Mouse (Mus musculus): ENCODE measurements around the gene Qprt. TPM values are rescaled to one million over a fixed set of nuclear protein-coding genes. Genes with fewer than 3 reads are reported as not detected.
"Not testable (repeated sequence)": the region's sequence is repeated elsewhere in the genome, so short reads cannot be mapped to it uniquely, and the experiment has no call there.

The Qprt gene
- polyA plus RNA-seq, 1 experiment from 2014 or later: 0.43 TPM

- Histone ChIP-seq H3K4me2 (ENCODE audit: low read depth, low read length) (peak within 1 kb of the TSS; percentile 48), H3K27ac (ENCODE audit: low read length) (peak within 1 kb of the TSS; percentile 58), H3K27me3 (ENCODE audit: control insufficient read depth, insufficient read depth, low read depth, low read length) (no peaks in the 10 kb centered on the region), H3K36me3 (ENCODE audit: control insufficient read depth, insufficient read depth, low read length) (no peaks in the 10 kb centered on the region), H3K9ac (ENCODE audit: low read length) (peak within 1 kb of the TSS; percentile 52), H3K4me1 (replicated peaks; ENCODE audit: control insufficient read depth, insufficient read depth, low read length) (no peaks in the 10 kb centered on the region; the same call in 1 of the 2 replicates), H3K4me3 (ENCODE audit: low read length) (peak within 1 kb of the TSS; percentile 36), H3K9me3 (ENCODE audit: control insufficient read depth, low read length) (no peaks in the 10 kb centered on the region)
- ATAC-seq (ENCODE audit: low read depth): peak; percentile 85
- WGBS: 48% methylated on average over 16 of the region's 16 CpGs
These were observed 30.7 kb downstream of the Qprt start, which contains the start of gene AI467606 for GRCm38 (mm10) chr7:127091114-127091896. AI467606 (plus strand) TSS chr7:127091359.

- no peaks in the 10 kb centered on the region for H3K9me3 ChIP-seq (ENCODE audit: control insufficient read depth, low read length)
- no peak overlapping the region for H3K4me3 ChIP-seq (ENCODE audit: low read length)
- H3K27ac ChIP-seq (ENCODE audit: low read length): peak overlapping the region; percentile 2; the same call in 1 of the 2 replicates
- H3K4me2 ChIP-seq (ENCODE audit: low read depth, low read length): 0 out of 2 replicates have a peak overlapping the region, but pooled peaks have one; percentile 48
- no peaks in the 10 kb centered on the region for H3K27me3 ChIP-seq (ENCODE audit: control insufficient read depth, insufficient read depth, low read depth, low read length)
- H3K4me1 ChIP-seq (replicated peaks; ENCODE audit: control insufficient read depth, insufficient read depth, low read length): no peaks in the 10 kb centered on the region; the same call in 1 of the 2 replicates
- H3K36me3 ChIP-seq (ENCODE audit: control insufficient read depth, insufficient read depth, low read length): no peaks in the 10 kb centered on the region
- WGBS: 79% methylated on average over 20 of the region's 20 CpGs
- H3K9ac ChIP-seq (ENCODE audit: low read length): no peak overlapping the region
- no peak for ATAC-seq (ENCODE audit: low read depth)
These were observed 31.6 kb downstream of the Qprt start for GRCm38 (mm10) chr7:127090154-127091113.

- Histone ChIP-seq H3K9ac (ENCODE audit: low read length) (peak overlapping the region; percentile 51), H3K4me1 (replicated peaks; ENCODE audit: control insufficient read depth, insufficient read depth, low read length) (no peaks in the 10 kb centered on the region; the same call in 1 of the 2 replicates), H3K4me2 (ENCODE audit: low read depth, low read length) (peak overlapping the region; percentile 49), H3K36me3 (ENCODE audit: control insufficient read depth, insufficient read depth, low read length) (no peaks in the 10 kb centered on the region), H3K27me3 (ENCODE audit: control insufficient read depth, insufficient read depth, low read depth, low read length) (no peaks in the 10 kb centered on the region), H3K9me3 (ENCODE audit: control insufficient read depth, low read length) (no peaks in the 10 kb centered on the region), H3K27ac (ENCODE audit: low read length) (peak overlapping the region; percentile 1), H3K4me3 (ENCODE audit: low read length) (peak overlapping the region; percentile 23)
- ATAC-seq (ENCODE audit: low read depth): peak; percentile 51; the same call in 1 of the 2 replicates
- 15% methylated on average over 27 of the region's 27 CpGs for WGBS
These were observed 32.9 kb downstream of the Qprt start for GRCm38 (mm10) chr7:127088901-127089845.

GRCm38 (mm10) chr7:127088083-127088482 is 33.9 kb downstream of the Qprt start:
- H3K9ac ChIP-seq (ENCODE audit: low read length): no peak overlapping the region
- no peaks in the 10 kb centered on the region for H3K9me3 ChIP-seq (ENCODE audit: control insufficient read depth, low read length)
- H3K4me1 ChIP-seq (replicated peaks; ENCODE audit: control insufficient read depth, insufficient read depth, low read length): no peaks in the 10 kb centered on the region; the same call in 1 of the 2 replicates
- H3K27me3 ChIP-seq (ENCODE audit: control insufficient read depth, insufficient read depth, low read depth, low read length): no peaks in the 10 kb centered on the region
- ATAC-seq (ENCODE audit: low read depth): no peak
- H3K27ac ChIP-seq (ENCODE audit: low read length): no peak overlapping the region
- WGBS: 72% methylated on average over 3 of the region's 3 CpGs
- H3K4me3 ChIP-seq (ENCODE audit: low read length): no peak overlapping the region
- no peaks in the 10 kb centered on the region for H3K36me3 ChIP-seq (ENCODE audit: control insufficient read depth, insufficient read depth, low read length)
- no peak overlapping the region for H3K4me2 ChIP-seq (ENCODE audit: low read depth, low read length)

- H3K27ac ChIP-seq (ENCODE audit: low read length); H3K4me1 ChIP-seq (replicated peaks; ENCODE audit: control insufficient read depth, insufficient read depth, low read length); H3K27me3 ChIP-seq (ENCODE audit: control insufficient read depth, insufficient read depth, low read depth, low read length); ATAC-seq (ENCODE audit: low read depth); H3K4me2 ChIP-seq (ENCODE audit: low read depth, low read length); H3K9ac ChIP-seq (ENCODE audit: low read length); H3K4me3 ChIP-seq (ENCODE audit: low read length); H3K9me3 ChIP-seq (ENCODE audit: control insufficient read depth, low read length); H3K36me3 ChIP-seq (ENCODE audit: control insufficient read depth, insufficient read depth, low read length): not testable (repeated sequence)
- WGBS: 65% methylated on average over 6 of the region's 6 CpGs
These were observed 34.6 kb downstream of the Qprt start, which contains the start of gene Zg16 for GRCm38 (mm10) chr7:127087278-127088010. Zg16 (minus strand) TSS chr7:127087328.

- not testable (repeated sequence) for H3K4me3 ChIP-seq (ENCODE audit: low read length); H3K9ac ChIP-seq (ENCODE audit: low read length); H3K27ac ChIP-seq (ENCODE audit: low read length); H3K4me1 ChIP-seq (replicated peaks; ENCODE audit: control insufficient read depth, insufficient read depth, low read length); H3K4me2 ChIP-seq (ENCODE audit: low read depth, low read length); H3K36me3 ChIP-seq (ENCODE audit: control insufficient read depth, insufficient read depth, low read length); H3K9me3 ChIP-seq (ENCODE audit: control insufficient read depth, low read length); ATAC-seq (ENCODE audit: low read depth); H3K27me3 ChIP-seq (ENCODE audit: control insufficient read depth, insufficient read depth, low read depth, low read length)
- 25% methylated on average over 6 of the region's 6 CpGs for WGBS
These were observed 36.3 kb downstream of the Qprt start for GRCm38 (mm10) chr7:127085751-127086150.

- ATAC-seq (ENCODE audit: low read depth): no peak
- Histone ChIP-seq H3K4me3 (ENCODE audit: low read length) (no peak overlapping the region), H3K9me3 (ENCODE audit: control insufficient read depth, low read length) (no peaks in the 10 kb centered on the region), H3K27ac (ENCODE audit: low read length) (no peak overlapping the region), H3K4me1 (replicated peaks; ENCODE audit: control insufficient read depth, insufficient read depth, low read length) (no peaks in the 10 kb centered on the region; the same call in 1 of the 2 replicates), H3K27me3 (ENCODE audit: control insufficient read depth, insufficient read depth, low read depth, low read length) (no peaks in the 10 kb centered on the region), H3K4me2 (ENCODE audit: low read depth, low read length) (no peak overlapping the region), H3K36me3 (ENCODE audit: control insufficient read depth, insufficient read depth, low read length) (no peaks in the 10 kb centered on the region), H3K9ac (ENCODE audit: low read length) (no peak overlapping the region)
- WGBS: 65% methylated on average over 2 of the region's 2 CpGs
These were observed 37.2 kb downstream of the Qprt start for GRCm38 (mm10) chr7:127084794-127085193.

GRCm38 (mm10) chr7:127083689-127084088 is 38.3 kb downstream of the Qprt start:
- no peak overlapping the region for H3K9ac ChIP-seq (ENCODE audit: low read length)

More at GRCm38 (mm10) chr7:127083689-127084088, 38.3 kb downstream of the Qprt start:
- Histone ChIP-seq H3K27me3 (ENCODE audit: control insufficient read depth, insufficient read depth, low read depth, low read length) (no peaks in the 10 kb centered on the region), H3K4me1 (replicated peaks; ENCODE audit: control insufficient read depth, insufficient read depth, low read length) (no peaks in the 10 kb centered on the region), H3K4me2 (ENCODE audit: low read depth, low read length) (no peak overlapping the region), H3K9me3 (ENCODE audit: control insufficient read depth, low read length) (no peaks in the 10 kb centered on the region), H3K4me3 (ENCODE audit: low read length) (no peak overlapping the region), H3K27ac (ENCODE audit: low read length) (no peak overlapping the region), H3K36me3 (ENCODE audit: control insufficient read depth, insufficient read depth, low read length) (no peaks in the 10 kb centered on the region)
- no peak for ATAC-seq (ENCODE audit: low read depth)
- 68% methylated on average over 4 of the region's 4 CpGs for WGBS
